Mouse (Mus musculus): ENCODE results near the gene Malrd1. TPM values are rescaled to one million over a fixed set of nuclear protein-coding genes. Genes with fewer than 3 reads are reported as not detected.

Gene Malrd1
- polyA plus RNA-seq, 1 experiment from 2014 or later, result 0.09 TPM

GRCm38 (mm10) chr2:15744979-15745688 lies 218.9 kb downstream of the Malrd1 start:
- Histone ChIP-seq H3K4me2 (replicated peaks) (no peak overlapping the region), H3K4me3 (replicated peaks; ENCODE audit: low read length) (no peak overlapping the region), H3K27ac (no peak overlapping the region), H3K4me1 (replicated peaks; ENCODE audit: control insufficient read depth, insufficient read depth, low read length) (no peaks in the 10 kb centered on the region), H3K9ac (no peak overlapping the region), H3K27me3 (ENCODE audit: control insufficient read depth, insufficient read depth, low read length) (no peaks in the 10 kb centered on the region), H3K9me3 (ENCODE audit: control insufficient read depth, low read length) (no peaks in the 10 kb centered on the region), H3K36me3 (replicated peaks; ENCODE audit: control insufficient read depth, insufficient read depth) (no peaks in the 10 kb centered on the region)
- WGBS, result 83% methylated on average over 4 of the region's 4 CpGs
- DNase-seq (ENCODE audit: low spot score) (no peak), ATAC-seq (ENCODE audit: low FRiP score) (no peak)

- Histone ChIP-seq H3K4me1 (replicated peaks; ENCODE audit: control insufficient read depth, insufficient read depth, low read length) (no peaks in the 10 kb centered on the region), H3K4me3 (replicated peaks; ENCODE audit: low read length) (no peak overlapping the region), H3K36me3 (replicated peaks; ENCODE audit: control insufficient read depth, insufficient read depth) (no peaks in the 10 kb centered on the region), H3K27ac (no peak overlapping the region), H3K9ac (no peak overlapping the region), H3K4me2 (replicated peaks) (no peak overlapping the region), H3K27me3 (ENCODE audit: control insufficient read depth, insufficient read depth, low read length) (no peaks in the 10 kb centered on the region), H3K9me3 (ENCODE audit: control insufficient read depth, low read length) (no peaks in the 10 kb centered on the region)
- no peak for ATAC-seq (ENCODE audit: low FRiP score)
- 93% methylated on average over 2 of the region's 2 CpGs for WGBS
- no peak for DNase-seq (ENCODE audit: low spot score)
These were observed 258.5 kb downstream of the Malrd1 start for GRCm38 (mm10) chr2:15784818-15785217.

GRCm38 (mm10) chr2:15815724-15816123 lies 289.4 kb downstream of the Malrd1 start:
- ATAC-seq (ENCODE audit: low FRiP score) (no peak), DNase-seq (ENCODE audit: low spot score) (no peak)
- H3K27ac ChIP-seq, result no peak overlapping the region
- no peaks in the 10 kb centered on the region for H3K36me3 ChIP-seq (replicated peaks; ENCODE audit: control insufficient read depth, insufficient read depth)
- no peaks in the 10 kb centered on the region for H3K9me3 ChIP-seq (ENCODE audit: control insufficient read depth, low read length)
- H3K4me1 ChIP-seq (replicated peaks; ENCODE audit: control insufficient read depth, insufficient read depth, low read length), result no peaks in the 10 kb centered on the region
- no peaks in the 10 kb centered on the region for H3K27me3 ChIP-seq (ENCODE audit: control insufficient read depth, insufficient read depth, low read length)
- H3K4me2 ChIP-seq (replicated peaks), result no peak overlapping the region
- WGBS, result 54% methylated on average over 1 of the region's 1 CpGs
- no peak overlapping the region for H3K4me3 ChIP-seq (replicated peaks; ENCODE audit: low read length)
- no peak overlapping the region for H3K9ac ChIP-seq

GRCm38 (mm10) chr2:15869380-15869779 lies 343.1 kb downstream of the Malrd1 start:
- 30% methylated on average over 7 of the region's 7 CpGs for WGBS

GRCm38 (mm10) chr2:15893418-15894120 lies 367.3 kb downstream of the Malrd1 start:
- Histone ChIP-seq H3K27me3 (ENCODE audit: control insufficient read depth, insufficient read depth, low read length) (no peaks in the 10 kb centered on the region), H3K4me1 (replicated peaks; ENCODE audit: control insufficient read depth, insufficient read depth, low read length) (no peaks in the 10 kb centered on the region), H3K4me2 (replicated peaks) (no peak overlapping the region), H3K9me3 (ENCODE audit: control insufficient read depth, low read length) (no peaks in the 10 kb centered on the region), H3K27ac (no peak overlapping the region), H3K4me3 (replicated peaks; ENCODE audit: low read length) (no peak overlapping the region), H3K9ac (no peak overlapping the region), H3K36me3 (replicated peaks; ENCODE audit: control insufficient read depth, insufficient read depth) (no peaks in the 10 kb centered on the region)
- no peak for DNase-seq (ENCODE audit: low spot score)
- 70% methylated on average over 1 of the region's 1 CpGs for WGBS
- no peak for ATAC-seq (ENCODE audit: low FRiP score)

More at GRCm38 (mm10) chr2:15869380-15869779, 343.1 kb downstream of the Malrd1 start:
- Histone ChIP-seq H3K9ac (no peak overlapping the region), H3K4me3 (replicated peaks; ENCODE audit: low read length) (no peak overlapping the region), H3K36me3 (replicated peaks; ENCODE audit: control insufficient read depth, insufficient read depth) (no peaks in the 10 kb centered on the region), H3K9me3 (ENCODE audit: control insufficient read depth, low read length) (no peaks in the 10 kb centered on the region), H3K27ac (no peak overlapping the region), H3K4me1 (replicated peaks; ENCODE audit: control insufficient read depth, insufficient read depth, low read length) (no peaks in the 10 kb centered on the region), H3K27me3 (ENCODE audit: control insufficient read depth, insufficient read depth, low read length) (no peaks in the 10 kb centered on the region), H3K4me2 (replicated peaks) (no peak overlapping the region)
- ATAC-seq (ENCODE audit: low FRiP score) (no peak), DNase-seq (ENCODE audit: low spot score) (no peak)

GRCm38 (mm10) chr2:15925432-15925831 lies 399.2 kb downstream of the Malrd1 start:
- H3K9ac ChIP-seq, result no peak overlapping the region
- no peak for DNase-seq (ENCODE audit: low spot score)

GRCm38 (mm10) chr2:15926041-15926440 lies 399.8 kb downstream of the Malrd1 start:
- Histone ChIP-seq H3K36me3 (replicated peaks; ENCODE audit: control insufficient read depth, insufficient read depth) (no peaks in the 10 kb centered on the region), H3K4me2 (replicated peaks) (no peak overlapping the region), H3K4me3 (replicated peaks; ENCODE audit: low read length) (no peak overlapping the region), H3K9ac (no peak overlapping the region), H3K27ac (no peak overlapping the region), H3K9me3 (ENCODE audit: control insufficient read depth, low read length) (no peaks in the 10 kb centered on the region), H3K27me3 (ENCODE audit: control insufficient read depth, insufficient read depth, low read length) (no peaks in the 10 kb centered on the region), H3K4me1 (replicated peaks; ENCODE audit: control insufficient read depth, insufficient read depth, low read length) (no peaks in the 10 kb centered on the region)
- ATAC-seq (ENCODE audit: low FRiP score) (no peak), DNase-seq (ENCODE audit: low spot score) (no peak)
- WGBS, result 30% methylated on average over 1 of the region's 1 CpGs

More at GRCm38 (mm10) chr2:15925432-15925831, 399.2 kb downstream of the Malrd1 start:
- Histone ChIP-seq H3K9me3 (ENCODE audit: control insufficient read depth, low read length) (no peaks in the 10 kb centered on the region), H3K36me3 (replicated peaks; ENCODE audit: control insufficient read depth, insufficient read depth) (no peaks in the 10 kb centered on the region), H3K4me1 (replicated peaks; ENCODE audit: control insufficient read depth, insufficient read depth, low read length) (no peaks in the 10 kb centered on the region), H3K27me3 (ENCODE audit: control insufficient read depth, insufficient read depth, low read length) (no peaks in the 10 kb centered on the region), H3K4me3 (replicated peaks; ENCODE audit: low read length) (no peak overlapping the region), H3K4me2 (replicated peaks) (no peak overlapping the region), H3K27ac (no peak overlapping the region)
- 29% methylated on average over 3 of the region's 3 CpGs for WGBS
- ATAC-seq (ENCODE audit: low FRiP score), result no peak

GRCm38 (mm10) chr2:15931479-15931878 lies 405.2 kb downstream of the Malrd1 start:
- H3K27ac ChIP-seq, result no peak overlapping the region
- no peaks in the 10 kb centered on the region for H3K9me3 ChIP-seq (ENCODE audit: control insufficient read depth, low read length)
- no peaks in the 10 kb centered on the region for H3K36me3 ChIP-seq (replicated peaks; ENCODE audit: control insufficient read depth, insufficient read depth)
- ATAC-seq (ENCODE audit: low FRiP score) (no peak), DNase-seq (ENCODE audit: low spot score) (no peak)
- no peak overlapping the region for H3K9ac ChIP-seq
- H3K4me1 ChIP-seq (replicated peaks; ENCODE audit: control insufficient read depth, insufficient read depth, low read length), result no peaks in the 10 kb centered on the region
- WGBS, result 86% methylated on average over 1 of the region's 1 CpGs
- no peaks in the 10 kb centered on the region for H3K27me3 ChIP-seq (ENCODE audit: control insufficient read depth, insufficient read depth, low read length)
- H3K4me2 ChIP-seq (replicated peaks), result no peak overlapping the region
- H3K4me3 ChIP-seq (replicated peaks; ENCODE audit: low read length), result no peak overlapping the region

GRCm38 (mm10) chr2:15931924-15932323 lies 405.6 kb downstream of the Malrd1 start:
- H3K4me3 ChIP-seq (replicated peaks; ENCODE audit: low read length), result no peak overlapping the region
- no peaks in the 10 kb centered on the region for H3K9me3 ChIP-seq (ENCODE audit: control insufficient read depth, low read length)
- no peak overlapping the region for H3K27ac ChIP-seq
- ATAC-seq (ENCODE audit: low FRiP score) (no peak), DNase-seq (ENCODE audit: low spot score) (no peak)
- no peak overlapping the region for H3K9ac ChIP-seq
- H3K4me2 ChIP-seq (replicated peaks), result no peak overlapping the region
- no peaks in the 10 kb centered on the region for H3K36me3 ChIP-seq (replicated peaks; ENCODE audit: control insufficient read depth, insufficient read depth)
- H3K27me3 ChIP-seq (ENCODE audit: control insufficient read depth, insufficient read depth, low read length), result no peaks in the 10 kb centered on the region
- no peaks in the 10 kb centered on the region for H3K4me1 ChIP-seq (replicated peaks; ENCODE audit: control insufficient read depth, insufficient read depth, low read length)
